Comparison of ENCODE assay signal across 26 mouse cellular contexts in the genomic region with DNA sequence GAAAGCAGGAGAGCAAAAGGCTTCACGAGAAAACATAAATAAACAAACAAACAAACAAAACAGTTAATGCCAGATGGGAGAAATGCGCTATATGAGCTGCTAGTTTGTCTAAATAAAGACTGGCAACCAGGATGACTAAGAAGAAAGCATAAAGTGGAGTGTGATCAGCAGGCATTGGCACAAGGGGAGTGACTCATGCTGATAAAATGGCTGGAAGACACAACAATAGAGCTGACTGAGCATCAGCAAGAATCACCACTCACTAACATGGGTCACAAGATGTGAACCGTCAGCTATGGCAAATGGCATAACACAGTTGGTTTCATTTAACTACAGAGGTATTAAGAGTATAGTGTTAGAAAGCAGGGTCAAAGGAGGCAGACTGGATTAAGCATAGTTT.
DNase-seq lines count a peak whose midpoint lies in the region; ATAC-seq lines count a peak whose summit lies in the region.
"Had no signal": no experiment of that assay in that cellular context is flagged by ENCODE, and none has a peak within 500 bp of the region (broad histone marks: within the 10 kb centered on the region; RNA-seq: fewer than 3 reads in every experiment).

No protein-coding gene starts in this region.

- H3K27me3 ChIP-seq in midbrain, embryonic 10.5 days (ENCODE audit: low read depth, poor library complexity, severe bottlenecking): no peaks in the 10 kb centered on the region
- H3K27me3 ChIP-seq in midbrain, embryonic 13.5 days: no peaks in the 10 kb centered on the region
- H3K27me3 ChIP-seq: CH12.LX; embryonic facial prominence, embryonic 13.5 days; embryonic facial prominence, embryonic 15.5 days; forebrain, embryonic 13.5 days; forebrain, embryonic 15.5 days had no signal

- no peaks in the 10 kb centered on the region for H3K36me3 ChIP-seq in midbrain, embryonic 10.5 days
- H3K36me3 ChIP-seq in midbrain, embryonic 13.5 days: no peaks in the 10 kb centered on the region
- H3K36me3 ChIP-seq: embryonic facial prominence, embryonic 13.5 days; embryonic facial prominence, embryonic 15.5 days; forebrain, embryonic 15.5 days; G1E had no signal

- no peak overlapping the region for H3K4me3 ChIP-seq in midbrain, embryonic 10.5 days
- no peak overlapping the region for H3K4me3 ChIP-seq in midbrain, embryonic 13.5 days (replicated peaks)
- H3K4me3 ChIP-seq: embryonic facial prominence, embryonic 13.5 days; embryonic facial prominence, embryonic 15.5 days; forebrain, embryonic 13.5 days; forebrain, embryonic 15.5 days had no signal

- H3K4me2 ChIP-seq in midbrain, embryonic 13.5 days (replicated peaks): no peak overlapping the region
- H3K4me2 ChIP-seq: embryonic facial prominence, embryonic 13.5 days; embryonic facial prominence, embryonic 15.5 days; forebrain, embryonic 13.5 days; forebrain, embryonic 15.5 days had no signal

- ATAC-seq in midbrain, embryonic 13.5 days: no peak
- ATAC-seq: CD4-positive, CD25-positive, alpha-beta regulatory T cell, adult 4 months; forebrain, embryonic 13.5 days; forebrain, embryonic 15.5 days; forebrain, postnatal 0 days had no signal

- H3K9ac ChIP-seq in midbrain, embryonic 13.5 days (replicated peaks): no peak overlapping the region
- H3K9ac ChIP-seq: embryonic facial prominence, embryonic 13.5 days; embryonic facial prominence, embryonic 15.5 days; forebrain, embryonic 13.5 days; forebrain, embryonic 15.5 days; forebrain, postnatal 0 days had no signal

- 64% methylated on average over 3 of the region's 3 CpGs for WGBS in midbrain, embryonic 10.5 days
- 71% methylated on average over 3 of the region's 3 CpGs for WGBS in midbrain, embryonic 13.5 days

- no peaks in the 10 kb centered on the region for H3K4me1 ChIP-seq in midbrain, embryonic 10.5 days
- no peaks in the 10 kb centered on the region for H3K4me1 ChIP-seq in midbrain, embryonic 13.5 days (replicated peaks)
- H3K4me1 ChIP-seq: embryonic facial prominence, embryonic 15.5 days; forebrain, embryonic 13.5 days; forebrain, embryonic 15.5 days had no signal

- H3K27ac ChIP-seq in midbrain, embryonic 10.5 days (replicated peaks): no peak overlapping the region
- H3K27ac ChIP-seq in midbrain, embryonic 13.5 days: no peak overlapping the region
- H3K27ac ChIP-seq: embryonic facial prominence, embryonic 13.5 days; embryonic facial prominence, embryonic 15.5 days; forebrain, embryonic 13.5 days; forebrain, embryonic 15.5 days had no signal

- DNase-seq in 3134 (ENCODE audit: extremely low read depth, insufficient read length, low spot score) (peak; percentile 11), 3T3-L1 (ENCODE audit: low read depth, low spot score) (peak; percentile 88), R1 (ENCODE audit: low read depth, low spot score) (peak; percentile 10)
- peak; percentile 82 for DNase-seq in Muller cell, postnatal 12 days (ENCODE audit: inconsistent ontology term)
- DNase-seq in testis, postnatal 14 days (ENCODE audit: low spot score): no peak
- DNase-seq in midbrain, embryonic 10.5 days (ENCODE audit: low spot score): no peak
- DNase-seq in spleen, postnatal 10 days (ENCODE audit: low spot score in 2 of 2): no peak
- DNase-seq: adrenal gland, adult 2 months; adrenal gland, postnatal 10 days; adrenal gland, postnatal 25 days; cerebellum, adult 11 months; cerebellum, adult 18-20 months; cerebellum, adult 8-10 months; cerebellum, adult 9-11 months; cerebellum, postnatal 14 days; cerebellum, postnatal 36 days; embryo, embryonic 11 days; forebrain, postnatal 0 days had no signal

- no peaks in the 10 kb centered on the region for H3K9me3 ChIP-seq in midbrain, embryonic 10.5 days (replicated peaks)
- no peaks in the 10 kb centered on the region for H3K9me3 ChIP-seq in midbrain, embryonic 13.5 days
- H3K9me3 ChIP-seq: embryonic facial prominence, embryonic 13.5 days; embryonic facial prominence, embryonic 15.5 days; forebrain, embryonic 13.5 days; forebrain, embryonic 15.5 days; G1E had no signal

Comparison
In these comparisons a context has a peak if more than half of its experiments do, and no peak if none do; other contexts are left out.
1. DNase-seq: peak in 3134 (single experiment), 3T3-L1 (single experiment), Muller cell, postnatal 12 days (single experiment) and R1 (single experiment); none in testis, postnatal 14 days (single experiment), midbrain, embryonic 10.5 days (single experiment) and spleen, postnatal 10 days (0 of 2).